Mouse (Mus musculus): ENCODE results near the gene Sall2. TPM values are rescaled to one million over a fixed set of nuclear protein-coding genes. Genes with fewer than 3 reads are reported as not detected.

Sall2 gene
- polyA plus RNA-seq (2017; shearing (Covaris generic)): 3.9 TPM

DNA sequence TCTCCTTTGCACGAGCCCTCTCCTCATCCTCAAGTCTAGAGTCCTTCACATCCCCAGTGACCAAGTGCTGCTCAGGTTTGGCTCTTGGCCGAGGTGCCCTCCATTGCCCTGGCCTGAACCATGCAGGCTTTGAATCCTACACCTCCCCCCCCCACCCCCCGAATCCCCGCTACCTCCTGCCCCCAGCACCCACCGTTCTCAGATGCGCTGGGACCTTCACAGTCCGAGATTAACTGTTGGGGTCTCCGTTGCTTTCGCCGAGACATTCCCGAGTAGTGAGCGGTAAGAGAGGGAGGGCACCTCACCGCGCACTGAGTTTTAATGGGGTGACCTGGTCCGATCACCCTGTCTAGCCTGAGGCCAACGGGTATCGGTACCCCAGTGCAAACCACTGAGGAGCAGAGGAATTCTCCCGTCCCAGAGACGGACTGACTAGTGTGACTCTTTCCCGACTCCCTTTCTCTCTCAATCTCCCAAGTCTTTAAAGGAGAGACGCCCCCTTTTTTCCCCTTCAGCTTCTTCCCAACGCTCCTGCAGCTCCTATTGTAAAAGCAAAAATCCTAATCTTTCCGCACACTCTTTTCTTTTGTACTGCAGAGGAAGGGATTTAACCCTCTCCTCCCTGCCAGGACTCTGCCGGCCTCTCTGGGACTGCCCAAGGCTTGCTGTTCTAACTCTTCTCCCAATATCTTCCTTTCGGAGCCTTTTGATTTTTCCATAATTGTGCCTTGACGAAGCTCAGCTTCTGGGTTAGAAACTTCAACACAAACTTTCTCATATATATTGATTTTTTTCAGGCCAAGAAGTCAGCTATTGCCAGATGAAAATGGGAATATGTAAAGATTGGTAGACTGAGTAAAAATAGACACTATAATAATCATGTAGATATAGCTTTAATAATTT is at the start of gene Sall2:
Gene Sall2 (minus strand): TSS at position 853 of the 903 bp plus-strand sequence.

DNA sequence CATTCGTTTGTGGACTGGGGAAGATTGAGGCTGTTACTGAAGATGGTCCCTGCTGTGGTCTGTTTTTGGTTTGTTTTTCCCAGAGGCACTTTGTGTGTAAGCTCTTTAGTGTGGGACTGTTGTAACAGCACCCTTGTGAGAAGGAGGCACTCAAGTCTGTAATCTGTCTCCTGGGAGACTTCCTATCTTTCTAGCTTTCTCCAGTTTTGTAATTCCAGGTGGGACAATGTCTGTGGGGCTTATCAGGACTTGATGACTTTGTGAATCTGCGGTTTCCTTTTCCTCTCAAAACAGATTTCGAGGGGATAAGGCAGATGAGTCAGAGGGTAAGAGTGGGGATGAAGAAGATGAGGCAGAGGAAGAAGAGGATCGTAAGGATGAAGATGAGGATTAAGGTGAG is 27.7 kb upstream of the Sall2 start, which contains the start of gene Olfr1513:
Gene Olfr1513 (minus strand): TSS at position 101 of the 400 bp plus-strand sequence.

DNA sequence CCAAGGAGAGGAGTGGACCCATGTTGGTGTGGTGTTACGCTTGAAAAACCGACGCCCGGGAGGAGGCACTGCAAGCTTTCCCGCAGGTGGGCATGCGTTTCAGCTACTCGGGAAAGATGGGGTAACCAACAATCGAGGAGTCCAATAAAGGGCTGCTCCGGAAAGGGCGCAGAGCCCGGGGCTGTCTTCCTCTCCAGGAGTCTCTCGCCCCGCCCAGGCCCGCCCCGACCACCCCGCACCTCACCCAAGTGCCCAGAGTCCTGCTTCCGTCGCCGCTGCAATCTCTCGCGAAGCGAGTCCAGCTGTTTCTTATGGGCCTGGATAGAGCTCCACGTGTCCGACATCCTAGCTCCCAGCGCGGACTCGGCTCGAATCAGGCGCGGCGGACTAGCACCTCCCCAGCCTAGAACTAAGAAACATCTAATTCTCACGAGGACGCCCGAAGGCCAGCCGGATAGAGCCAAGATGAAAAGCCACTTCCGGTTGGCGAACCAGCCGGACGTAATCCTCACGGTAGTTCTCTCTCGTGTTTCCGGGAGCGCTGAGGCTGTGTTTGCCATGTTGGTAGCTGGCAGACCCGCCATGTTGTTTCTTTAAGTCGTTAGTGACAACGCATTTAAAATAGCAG is 23.8 kb downstream of the Sall2 start, which contains the start of gene Mettl3:
Gene Mettl3 (minus strand): TSS at position 485 of the 628 bp plus-strand sequence.

DNA sequence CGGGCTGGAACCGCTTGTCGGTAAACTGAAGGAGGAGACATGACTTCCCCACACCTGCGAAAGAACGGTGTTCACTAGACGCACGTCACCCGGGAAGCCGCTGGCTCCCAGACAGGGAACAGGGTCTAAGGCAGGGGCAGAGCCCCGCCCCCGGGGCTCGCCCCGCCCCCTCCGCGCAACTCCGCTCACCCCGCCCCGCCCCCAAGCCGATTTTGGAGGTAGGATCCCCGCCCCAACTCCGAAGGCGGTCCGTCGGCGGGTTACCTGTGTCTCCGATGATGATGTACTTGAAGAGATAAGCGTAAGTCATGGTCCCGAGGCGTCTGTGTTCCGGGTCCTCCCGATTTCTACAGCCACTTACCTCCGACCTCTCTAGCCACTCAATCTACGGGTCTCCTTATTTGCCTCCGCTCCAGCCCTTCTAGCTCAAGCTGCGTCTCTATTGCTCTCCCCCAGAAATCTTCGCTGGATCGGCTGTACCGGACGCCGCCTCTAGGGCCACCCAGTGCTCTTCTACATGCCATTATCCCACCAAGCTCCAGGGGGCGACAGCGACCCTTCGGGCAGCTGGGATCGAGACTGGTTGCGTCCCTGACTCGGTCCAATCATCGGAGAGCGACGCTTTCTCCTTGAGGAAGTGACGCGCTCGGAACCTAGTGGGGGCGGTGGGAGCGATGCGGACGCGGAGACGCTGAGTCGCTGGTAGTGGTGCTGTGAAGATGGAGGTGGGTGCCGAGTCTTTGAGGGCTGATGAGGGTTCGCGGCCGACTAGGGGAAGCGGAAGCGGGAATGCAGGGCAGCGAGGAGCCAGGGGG is 49.4 kb downstream of the Sall2 start, which contains the start of the genes Tox4 and Rab2b:
Gene Tox4 (plus strand): TSS at position 215 of the 815 bp plus-strand sequence.
Gene Rab2b (minus strand): TSS at position 614 of the 815 bp plus-strand sequence.

Other genes with a start within 250 kb of the Sall2 start
- gene Hnrnpc, start 224.7 kb downstream of the Sall2 start, polyA plus RNA-seq (2017; shearing (Covaris generic)): 631 TPM
- 6.1 TPM for gene Rpgrip1, start 218.1 kb downstream of the Sall2 start, polyA plus RNA-seq (2017; shearing (Covaris generic))
- gene Supt16, start 131.3 kb downstream of the Sall2 start, polyA plus RNA-seq (2017; shearing (Covaris generic)): 30.1 TPM
- gene Chd8, start 71.0 kb downstream of the Sall2 start, polyA plus RNA-seq (2017; shearing (Covaris generic)): 51.7 TPM
- gene Tox4, start 49.6 kb downstream of the Sall2 start, polyA plus RNA-seq (2017; shearing (Covaris generic)): 107 TPM
- 22.2 TPM for gene Rab2b, start 49.2 kb downstream of the Sall2 start, polyA plus RNA-seq (2017; shearing (Covaris generic))
- gene Mettl3, start 23.6 kb downstream of the Sall2 start, polyA plus RNA-seq (2017; shearing (Covaris generic)): 72.0 TPM
- not detected for gene Olfr1513, start 27.6 kb upstream of the Sall2 start, polyA plus RNA-seq (2017; shearing (Covaris generic))
- gene Olfr1512, start 50.4 kb upstream of the Sall2 start, polyA plus RNA-seq (2017; shearing (Covaris generic)): not detected
- gene Olfr1511, start 68.6 kb upstream of the Sall2 start, polyA plus RNA-seq (2017; shearing (Covaris generic)): not detected
- not detected for gene Olfr1510, start 85.6 kb upstream of the Sall2 start, polyA plus RNA-seq (2017; shearing (Covaris generic))
- gene Olfr1509, start 114.2 kb upstream of the Sall2 start, polyA plus RNA-seq (2017; shearing (Covaris generic)): not detected
- gene Olfr1508, start 138.7 kb upstream of the Sall2 start, polyA plus RNA-seq (2017; shearing (Covaris generic)): not detected
- gene Olfr1507, start 167.0 kb upstream of the Sall2 start, polyA plus RNA-seq (2017; shearing (Covaris generic)): not detected

Measured in activated CD4-positive, CD25-positive, alpha-beta regulatory T cell, adult 9 weeks (primary cell).